Mouse (Mus musculus) kidney, postnatal 25 days (tissue): ENCODE results near the gene Oxld1.

ENCODE experiments used
- DNase-seq, 2 experiments: peaks; one replicate each; pipeline ENCODE4 v3.0.0; 2021; ENCODE audit warnings: mixed read lengths in 2 of 2

Oxld1 gene

GRCm38 (mm10) chr11:120457772-120458751 is at the start of gene Oxld1, which contains the start of gene Ccdc137:
TSS of gene Oxld1 (minus strand) at chr11:120458068.
TSS of gene Ccdc137 (plus strand) at chr11:120458115.
- DNase-seq = peak; percentile 80 to 90

GRCm38 (mm10) chr11:120506899-120507298 is 49.0 kb upstream of the Oxld1 start:
- DNase-seq = peak; percentile 71 to 83

- DNase-seq = peak in 1 of 2 experiments; percentile 49
These were observed 47.8 kb upstream of the Oxld1 start for GRCm38 (mm10) chr11:120505661-120506060.

- DNase-seq = no peak
These were observed 43.8 kb upstream of the Oxld1 start for GRCm38 (mm10) chr11:120501701-120502100.

- peak in 1 of 2 experiments; percentile 56 for DNase-seq
These were observed 43.1 kb upstream of the Oxld1 start for GRCm38 (mm10) chr11:120501018-120501417.

- peak; percentile 92 to 96 for DNase-seq
These were observed 42.5 kb upstream of the Oxld1 start for GRCm38 (mm10) chr11:120500357-120500756.

- DNase-seq = peak in 1 of 2 experiments; percentile 62
These were observed 42.0 kb upstream of the Oxld1 start for GRCm38 (mm10) chr11:120499894-120500293.

- no peak for DNase-seq
These were observed 41.0 kb upstream of the Oxld1 start for GRCm38 (mm10) chr11:120498891-120499290.

GRCm38 (mm10) chr11:120498226-120498625 is 40.4 kb upstream of the Oxld1 start:
- DNase-seq = peak in 1 of 2 experiments; percentile 50

- DNase-seq = peak in 1 of 2 experiments; percentile 55
These were observed 39.6 kb upstream of the Oxld1 start for GRCm38 (mm10) chr11:120497436-120497835.

- no peak for DNase-seq
These were observed 36.0 kb upstream of the Oxld1 start for GRCm38 (mm10) chr11:120493911-120494310.

GRCm38 (mm10) chr11:120493351-120493750 is 35.5 kb upstream of the Oxld1 start:
- DNase-seq = peak; percentile 49 to 74

- peak in 1 of 2 experiments; percentile 54 for DNase-seq
These were observed 35.0 kb upstream of the Oxld1 start for GRCm38 (mm10) chr11:120492878-120493203.

GRCm38 (mm10) chr11:120492024-120492877 is 34.4 kb upstream of the Oxld1 start:
- peak; percentile 58 to 86 for DNase-seq

GRCm38 (mm10) chr11:120491317-120492023 is 33.6 kb upstream of the Oxld1 start, which contains the start of gene Slc25a10:
TSS of gene Slc25a10 (plus strand) at chr11:120491840.
- DNase-seq = peak; percentile 92 to 97

- peak in 1 of 2 experiments; percentile 53 for DNase-seq
These were observed 32.6 kb upstream of the Oxld1 start for GRCm38 (mm10) chr11:120490291-120491046.

GRCm38 (mm10) chr11:120489054-120489761 is 31.3 kb upstream of the Oxld1 start:
- DNase-seq = peak; percentile 82 to 95

- DNase-seq = peak in 1 of 2 experiments; percentile 46
These were observed 30.6 kb upstream of the Oxld1 start for GRCm38 (mm10) chr11:120488516-120488915.

- peak; percentile 67 to 77 for DNase-seq
These were observed 27.4 kb upstream of the Oxld1 start for GRCm38 (mm10) chr11:120485251-120485650.

- peak; percentile 90 to 96 for DNase-seq
These were observed 26.6 kb upstream of the Oxld1 start, which contains the start of gene Mrpl12 for GRCm38 (mm10) chr11:120484265-120484981. TSS of gene Mrpl12 (plus strand) at chr11:120484613.
